Mouse (Mus musculus) olfactory bulb, adult 2 months (tissue): ENCODE measurements around the gene Ppp1r9a.

Experiments used
- CTCF ChIP-seq: fragments of 200-500 bp; IDR thresholded peaks from 2 replicates; pipeline ENCODE4 v1.5.1; 2012; ENCODE audit warnings: low read depth, mild to moderate bottlenecking, low read length, moderate library complexity; ENCODE audit not compliant: insufficient read depth
- POLR2A ChIP-seq: fragments of 200-500 bp; IDR thresholded peaks from 2 replicates; pipeline ENCODE4 v1.6.1; 2012; ENCODE audit warnings: mild to moderate bottlenecking, low read depth, low read length, moderate library complexity; ENCODE audit not compliant: insufficient read depth

DNA sequence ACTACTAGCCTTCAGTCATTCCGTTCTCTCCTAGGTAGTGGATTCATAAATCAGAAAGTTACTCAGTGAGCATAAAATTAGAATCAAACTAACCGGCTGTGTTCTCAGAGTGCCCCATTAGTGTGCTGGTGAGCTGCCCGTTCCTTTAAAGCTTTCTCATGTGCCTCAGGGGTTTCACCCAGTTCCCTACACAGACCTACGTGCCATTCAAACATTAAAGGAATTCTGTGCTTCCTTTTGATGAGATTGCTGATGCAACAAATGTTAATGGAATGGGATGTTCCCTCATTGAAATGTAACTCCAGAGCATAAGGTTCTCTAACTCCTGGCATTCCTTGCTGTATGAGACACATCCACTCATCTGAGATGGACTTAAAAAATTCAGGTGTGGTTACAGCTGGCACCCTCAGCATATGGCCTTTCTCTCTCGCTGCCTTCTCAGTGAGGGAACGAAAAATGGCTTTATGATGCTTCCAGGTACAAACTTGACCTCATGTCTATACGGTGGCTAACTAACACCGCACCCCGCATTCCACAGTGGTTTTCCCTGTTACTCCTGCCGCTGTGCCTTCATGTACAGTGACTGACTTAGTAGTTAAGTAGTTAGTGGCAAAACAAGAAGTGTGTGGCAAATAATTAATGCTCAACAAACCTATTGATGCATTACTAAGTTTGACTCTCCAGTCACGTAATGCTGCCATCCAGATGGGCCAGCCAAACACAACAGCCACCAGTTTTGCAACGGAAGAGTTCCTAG, 236.3 kb downstream of the Ppp1r9a start:
- no peak for TF ChIP-seq CTCF
- TF ChIP-seq POLR2A, result no peak
